Mouse (Mus musculus) layer of hippocampus, adult 8-10 months (tissue): ENCODE measurements around the gene Cdh10. TPM values are rescaled to one million over a fixed set of nuclear protein-coding genes. Genes with fewer than 3 reads are reported as not detected.

Experiments
- DNase-seq, 2 experiments: peaks; one replicate each; pipeline ENCODE4 v3.0.0; 2022; ENCODE audit warnings: low spot score in 2 of 2
- total RNA-seq, 4 experiments: library from RNA; stranded (reverse); gene quantifications; 2 replicates each; pipeline ENCODE4 v1.2.4; 2022

Gene Cdh10
- total RNA-seq: 10 to 100 TPM; 35.5 to 37.8 (median 35.8) TPM

DNA sequence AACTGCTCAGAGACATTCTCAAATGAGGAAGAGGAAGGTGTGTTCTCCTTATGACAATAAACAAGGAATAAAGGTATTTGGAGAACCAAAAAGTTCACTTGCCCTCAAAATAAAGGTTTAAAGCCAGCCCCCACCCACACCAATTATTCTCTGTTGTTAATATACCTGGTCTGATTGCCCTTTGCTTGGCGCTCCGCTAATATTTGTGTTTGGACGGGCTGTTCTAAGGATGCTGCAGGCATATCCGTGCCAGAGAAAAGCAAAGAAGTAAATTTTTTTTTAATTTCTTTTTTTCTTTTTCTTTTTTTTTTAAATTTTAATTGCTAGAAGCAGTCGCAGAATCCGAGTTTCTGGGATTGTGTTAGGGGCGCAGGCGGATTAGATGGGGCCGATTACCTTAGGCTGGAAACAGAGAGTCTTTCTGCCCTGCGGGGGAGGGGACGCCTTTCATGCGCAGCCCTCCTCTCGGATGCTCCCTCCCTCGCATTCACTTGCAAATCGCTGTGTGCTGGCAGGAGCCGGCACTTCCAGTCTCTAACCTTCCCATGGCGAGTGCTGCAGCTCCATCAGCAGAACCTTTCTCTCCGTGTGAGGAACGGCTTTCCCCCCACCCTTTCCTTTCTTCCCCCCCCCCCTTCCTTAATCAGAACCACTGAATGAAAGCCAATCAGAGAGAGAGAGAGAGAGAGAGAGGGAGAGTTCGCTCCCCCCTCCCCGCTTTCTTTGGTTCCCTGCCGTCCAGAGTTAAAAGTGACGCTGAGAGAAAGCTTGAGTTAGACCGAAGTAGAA is at the start of gene Cdh10:
Cdh10 (plus strand) TSS at position 763 of the 789 bp plus-strand sequence.
- peak; percentile 75 for DNase-seq

DNA sequence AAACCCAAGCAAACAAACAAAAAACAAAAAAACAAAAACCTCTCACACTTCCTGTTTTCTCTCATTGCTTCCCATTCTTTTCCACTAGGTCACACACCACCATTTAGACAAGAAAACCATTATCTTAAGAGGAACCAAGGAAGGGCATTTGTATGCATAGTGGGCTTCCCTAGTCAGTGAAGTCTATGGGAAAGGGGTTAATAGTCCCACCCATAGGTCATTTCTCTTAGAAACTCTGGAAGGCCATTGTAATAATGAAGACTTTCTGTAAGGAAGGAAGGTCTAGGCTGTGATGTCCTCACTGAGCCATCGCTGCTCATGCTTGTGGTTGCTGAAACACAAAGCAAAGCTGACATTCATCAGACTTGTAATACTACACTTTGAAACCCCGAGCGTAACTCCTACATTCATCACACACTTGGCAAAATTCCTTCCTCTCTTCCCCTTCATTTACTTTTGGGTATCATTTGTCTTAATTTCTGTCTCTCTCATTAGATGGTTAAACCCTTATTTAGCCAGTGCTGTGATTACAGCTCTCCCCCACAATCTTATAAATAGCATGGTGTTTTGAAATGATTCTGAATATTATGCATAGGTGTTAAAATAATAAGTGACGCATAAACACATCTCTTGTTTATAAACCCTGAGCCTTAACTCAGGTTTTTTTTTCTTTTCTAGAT is 9.5 kb upstream of the Cdh10 start:
- no peak for DNase-seq

- DNase-seq: no peak
Measured at GRCm38 (mm10) chr15:18817707-18818106, 1.0 kb upstream of the Cdh10 start.

DNA sequence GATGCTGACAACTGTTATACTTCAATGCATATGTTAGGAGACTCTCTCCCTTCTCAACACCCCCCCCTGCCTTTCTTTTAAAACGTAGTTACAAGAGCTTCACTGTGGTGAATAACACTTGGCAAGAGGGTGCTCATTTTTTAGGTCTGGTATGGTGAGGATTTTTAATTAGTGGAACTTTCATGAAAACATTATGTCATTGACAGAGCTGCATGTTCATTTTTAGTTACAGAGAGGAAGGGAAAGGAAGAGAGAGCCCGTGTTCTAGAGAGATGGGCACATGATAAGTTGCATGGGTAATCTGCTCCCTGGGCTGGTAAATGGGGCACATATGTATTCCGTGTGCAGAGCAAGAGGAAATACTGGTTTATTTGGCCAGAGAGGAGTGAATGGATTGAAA is 1.5 kb downstream of the Cdh10 start:
- no peak for DNase-seq

DNA sequence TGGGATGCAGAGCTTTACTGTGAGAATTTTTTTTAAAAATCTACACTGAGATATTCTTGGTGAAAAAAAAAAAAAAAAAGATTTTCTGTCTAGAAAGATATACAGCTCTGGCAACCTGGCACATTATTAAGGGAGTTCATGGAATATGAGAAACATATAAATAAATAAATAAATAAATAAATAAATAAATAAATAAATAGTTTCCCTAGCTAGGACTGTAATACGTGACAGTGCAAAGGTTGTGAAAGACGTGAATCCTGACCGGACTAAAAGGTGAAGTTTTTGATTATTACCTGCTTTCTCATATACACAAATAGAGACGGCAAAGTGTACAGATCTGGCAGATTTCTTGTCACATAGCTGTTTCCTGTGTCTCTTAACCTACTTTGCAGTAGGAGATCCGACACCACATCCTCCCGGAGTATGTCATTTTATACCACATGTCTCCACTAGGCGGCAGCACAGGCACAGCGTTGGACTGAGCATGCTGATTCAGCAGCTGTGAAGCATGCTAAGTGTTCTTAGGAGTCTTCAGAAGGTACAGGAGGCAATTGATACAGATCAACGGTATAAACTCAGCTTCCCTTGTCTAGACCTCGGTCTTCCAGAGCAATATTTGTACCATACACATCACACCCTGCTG is 2.5 kb downstream of the Cdh10 start:
- peak; percentile 89 to 96 for DNase-seq

GRCm38 (mm10) chr15:18823420-18823819 is 4.7 kb downstream of the Cdh10 start:
- no peak for DNase-seq

DNA sequence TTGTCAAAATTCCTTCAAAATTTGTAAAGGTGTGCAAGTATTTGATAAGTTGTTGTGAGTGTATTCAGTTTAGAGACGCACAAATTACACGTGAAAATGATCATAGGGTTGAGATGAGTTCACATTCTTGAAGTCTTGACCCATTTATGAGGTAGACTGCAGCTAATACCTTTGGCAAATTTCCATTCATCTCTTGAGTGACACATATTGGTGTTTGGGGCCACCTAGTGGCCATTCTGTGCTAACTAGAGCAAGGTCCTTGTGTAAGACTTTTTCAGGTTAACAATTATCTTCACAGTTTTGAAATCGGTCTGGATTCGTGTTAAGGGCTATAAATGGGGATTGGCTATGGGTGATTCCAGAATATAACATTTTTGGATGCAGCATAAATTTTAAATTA is 13.5 kb downstream of the Cdh10 start:
- peak; percentile 42 to 68 for DNase-seq

DNA sequence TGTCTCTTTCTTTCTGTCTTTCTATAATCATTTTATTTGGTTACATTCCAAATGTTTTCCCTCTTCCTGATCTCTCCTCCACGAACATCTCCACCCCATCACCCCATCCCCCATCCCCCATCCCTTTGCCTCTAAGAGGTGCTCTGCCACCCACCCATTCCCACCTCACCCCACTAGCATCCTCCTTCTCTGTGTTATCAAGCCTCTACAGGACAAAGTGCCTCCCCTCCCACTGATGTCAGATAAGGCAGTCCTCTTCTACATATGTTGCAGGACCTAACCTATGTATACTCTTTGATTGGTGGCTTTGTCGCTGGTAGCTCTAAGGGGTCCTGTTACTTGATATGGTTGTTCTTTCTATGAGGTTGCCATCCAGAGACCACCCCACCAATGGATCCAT is 23.0 kb downstream of the Cdh10 start:
- no peak for DNase-seq

DNA sequence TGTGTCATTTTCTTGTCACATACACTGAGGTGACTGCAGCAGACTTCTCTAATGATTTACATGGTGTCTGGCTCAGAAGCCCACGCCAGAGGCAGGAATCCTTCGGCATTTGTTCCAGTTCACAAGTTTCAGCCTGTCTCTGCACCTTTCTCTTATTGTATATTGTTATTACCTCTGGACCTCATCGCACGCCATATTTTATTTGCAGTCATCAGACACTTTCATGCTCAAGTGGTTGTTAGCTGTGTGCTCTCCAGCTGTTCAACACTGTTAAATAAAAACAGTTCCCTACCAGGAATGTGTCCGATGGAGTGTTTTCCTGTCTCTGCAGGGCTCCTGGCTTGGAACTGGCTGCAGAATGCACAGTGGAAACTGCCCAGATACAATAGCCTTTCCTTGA is 26.1 kb downstream of the Cdh10 start:
- DNase-seq: no peak

DNA sequence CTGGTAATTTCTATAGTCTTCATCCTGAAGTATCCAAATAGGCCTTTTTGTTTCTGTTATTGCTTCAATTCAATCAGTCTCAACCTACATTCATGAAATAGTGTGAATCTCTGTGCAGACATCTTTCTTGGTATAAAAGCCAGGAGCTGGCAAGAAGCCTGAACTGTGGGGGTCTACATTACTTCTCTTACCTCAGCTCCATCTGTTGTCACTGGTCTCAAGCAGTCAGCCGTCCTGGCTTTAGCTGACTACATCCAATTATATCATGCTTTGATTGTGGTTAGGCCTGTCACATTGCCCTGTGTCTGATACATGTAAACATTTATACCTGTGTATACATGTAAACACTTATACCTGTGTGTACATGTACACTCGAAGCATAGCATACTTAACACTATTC is 31.8 kb downstream of the Cdh10 start:
- no peak for DNase-seq

DNA sequence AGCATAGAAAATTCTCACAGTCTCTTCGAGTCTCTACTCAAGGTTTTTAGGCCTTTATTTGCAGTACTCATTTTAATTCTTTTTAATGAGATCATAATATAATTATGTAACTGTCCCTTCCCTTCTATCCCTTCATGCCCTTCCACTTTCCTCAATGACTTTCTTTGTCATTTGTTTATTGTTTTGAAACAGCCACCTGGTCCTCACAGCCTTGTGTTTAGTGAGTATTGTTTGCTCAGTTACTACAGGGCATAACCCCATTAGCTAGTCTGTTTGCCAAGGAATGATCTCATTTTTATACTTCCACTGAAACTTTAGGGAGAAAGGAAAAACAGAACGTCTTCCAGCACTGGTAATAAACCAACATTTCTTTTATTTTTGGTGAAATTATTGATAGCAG is 39.4 kb downstream of the Cdh10 start:
- no peak for DNase-seq

DNA sequence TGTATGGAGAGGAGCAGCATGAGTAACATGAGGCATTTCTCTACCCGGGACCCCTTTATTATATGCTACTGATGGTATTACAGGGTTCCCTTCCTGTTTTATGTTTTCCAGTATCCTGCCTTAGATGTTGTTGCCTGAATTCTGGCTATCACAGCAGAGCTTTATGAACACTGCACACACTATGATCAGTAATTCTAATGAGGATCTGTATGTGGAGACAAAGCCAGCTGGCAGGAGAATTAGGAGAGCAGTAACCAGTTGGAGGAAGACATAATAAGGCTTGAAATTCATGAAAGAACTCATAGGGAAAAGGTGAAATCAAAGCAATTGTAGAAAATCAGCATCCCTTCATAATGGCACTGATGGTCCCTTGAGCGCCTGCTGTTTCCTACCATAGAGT is 51.1 kb downstream of the Cdh10 start:
- no peak for DNase-seq

GRCm38 (mm10) chr15:18881467-18881866 is 62.7 kb downstream of the Cdh10 start:
- DNase-seq: no peak

- no peak for DNase-seq
Measured at GRCm38 (mm10) chr15:18886673-18887072, 67.9 kb downstream of the Cdh10 start.

- DNase-seq: no peak
Measured at GRCm38 (mm10) chr15:18888912-18889311, 70.2 kb downstream of the Cdh10 start.

- DNase-seq: no peak
Measured at GRCm38 (mm10) chr15:18890358-18890757, 71.6 kb downstream of the Cdh10 start.

DNA sequence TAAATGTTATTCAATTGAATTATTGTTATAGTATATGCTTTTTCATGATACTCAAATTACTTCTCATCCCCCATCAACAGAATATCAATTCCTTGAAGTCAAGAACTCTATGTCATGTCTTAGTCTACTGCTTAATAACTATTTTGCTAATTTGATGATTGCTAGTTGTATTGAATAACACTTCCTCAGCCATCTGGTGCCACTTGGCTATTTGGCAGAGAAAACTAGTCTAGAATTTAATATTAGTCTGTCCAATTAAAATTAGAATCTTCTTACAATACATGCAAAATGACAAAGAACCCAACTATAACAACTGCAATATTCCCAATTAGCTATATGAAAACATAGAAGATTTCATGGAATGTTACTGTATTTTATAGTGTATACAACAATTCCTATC is 82.0 kb downstream of the Cdh10 start:
- DNase-seq: peak in 1 of 2 experiments; percentile 33

- no peak for DNase-seq
Measured at GRCm38 (mm10) chr15:18904131-18904530, 85.4 kb downstream of the Cdh10 start.

DNA sequence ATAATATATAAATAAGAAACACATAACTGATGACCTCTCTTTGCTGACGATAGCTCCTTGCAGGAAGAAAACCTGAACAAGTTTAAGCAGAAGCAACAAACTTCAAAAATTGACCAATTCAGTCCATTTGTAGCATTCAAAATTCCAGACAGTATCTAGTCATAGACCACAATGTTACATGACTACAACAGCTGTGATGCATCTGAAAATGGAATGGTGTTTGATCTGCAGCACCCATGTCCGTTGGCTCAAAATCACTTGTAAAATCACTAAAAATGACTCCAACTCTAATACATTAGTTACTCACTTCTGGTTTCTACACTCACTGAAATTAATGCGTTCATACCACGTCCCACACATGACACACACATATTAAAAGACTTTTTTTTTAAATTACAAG is 91.9 kb downstream of the Cdh10 start:
- no peak for DNase-seq

GRCm38 (mm10) chr15:18925392-18926117 is 106.8 kb downstream of the Cdh10 start:
- peak in 1 of 2 experiments; percentile 18 for DNase-seq

DNA sequence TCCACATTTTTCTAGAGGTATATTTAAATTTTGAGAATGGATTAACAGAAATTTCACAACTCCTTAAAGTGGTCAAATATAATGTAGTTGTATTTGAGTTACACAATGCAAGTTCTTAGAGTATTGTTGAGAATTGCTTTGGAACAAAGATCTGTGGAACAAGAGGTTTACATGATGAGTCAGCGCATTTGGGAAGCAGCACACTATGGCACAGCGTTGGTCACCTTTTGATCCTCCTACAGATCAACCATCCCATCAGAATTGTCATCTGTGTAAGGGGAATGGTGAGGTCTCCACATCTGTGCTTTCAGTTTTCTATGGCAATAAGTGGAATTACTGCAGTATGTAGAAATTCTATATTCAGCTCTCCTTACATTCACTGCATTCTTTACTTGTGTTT is 108.2 kb downstream of the Cdh10 start:
- DNase-seq: no peak

DNA sequence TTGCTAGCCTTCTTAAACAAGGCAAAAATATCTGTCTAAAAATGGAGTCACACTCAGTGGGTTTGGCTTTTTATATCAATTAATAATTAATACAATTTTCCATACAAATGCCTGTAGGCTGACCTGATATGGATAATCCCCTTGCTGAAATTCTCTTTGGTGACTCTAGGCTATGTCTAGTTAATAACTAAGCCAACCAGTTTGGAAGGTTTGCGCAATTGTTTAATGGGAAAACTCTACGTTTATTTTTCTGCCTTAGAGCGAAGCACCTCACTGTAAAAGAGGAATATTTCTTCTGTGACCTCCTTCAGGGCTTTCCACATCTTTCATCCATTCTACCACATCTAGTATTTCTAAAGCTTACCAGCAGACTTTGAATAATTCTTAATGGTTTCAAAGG is 133.5 kb downstream of the Cdh10 start:
- no peak for DNase-seq
